Mouse (Mus musculus) layer of hippocampus, postnatal 14 days (tissue): ENCODE results near the gene Gm21732. TPM values are rescaled to one million over a fixed set of nuclear protein-coding genes. Genes with fewer than 3 reads are reported as not detected.
"Not testable (repeated sequence)": the region's sequence is repeated elsewhere in the genome, so short reads cannot be mapped to it uniquely, and the experiment has no call there.

Experiments
- DNase-seq, 2 experiments: peaks; one replicate each; pipeline ENCODE4 v3.0.0; 2021 to 2022; ENCODE audit warnings: low spot score in 2 of 2, mixed read lengths in 1 of 2
- long read RNA-seq, 2 experiments: library from polyadenylated mRNA; stranded (forward); transcript quantifications; one replicate each; pipeline ENCODE4 v2.0.0; 2021
- total RNA-seq, 2 experiments: library from RNA; stranded (reverse); gene quantifications; 2 replicates each; pipeline ENCODE4 v1.2.3; 2021

The Gm21732 gene
- total RNA-seq, result not detected
- long read RNA-seq, experiment 1, result 0 reads
- long read RNA-seq, experiment 2, result 0 reads

DNA sequence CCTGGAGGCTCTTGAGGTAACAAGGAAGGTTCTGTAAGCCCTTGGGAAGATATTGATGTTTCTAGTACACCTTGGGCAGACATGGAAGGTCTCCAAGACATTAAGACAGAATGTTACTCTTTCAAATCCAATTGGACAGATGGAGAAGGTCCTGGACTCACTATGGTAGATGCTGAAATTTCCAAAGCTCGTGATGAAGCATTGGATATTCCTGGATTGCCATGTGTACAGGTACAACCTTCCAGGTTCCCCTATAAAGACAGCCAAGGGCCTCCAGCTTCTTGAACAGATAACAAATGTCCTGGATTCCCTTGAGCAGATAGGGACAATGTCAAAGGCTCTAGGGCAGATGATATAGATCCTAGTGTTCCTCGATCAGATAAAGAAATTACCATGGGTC is at the start of gene Gm21732:
Gm21732 (minus strand) TSS at position 101 of the 400 bp plus-strand sequence.
- DNase-seq, result not testable (repeated sequence)

Other genes starting within 250 kb of the Gm21732 start
- not detected for gene Gm20897, start 73.5 kb downstream of the Gm21732 start, total RNA-seq